Mouse (Mus musculus) frontal cortex, postnatal 10 days (tissue): Measurements from ENCODE around the gene Madcam1.

Source experiments
- DNase-seq, 2 experiments: peaks; one replicate each; pipeline ENCODE4 v3.0.0; 2022; ENCODE audit warnings: low spot score in 2 of 2, mixed read lengths in 1 of 2

Madcam1 gene

GRCm38 (mm10) chr10:79668076-79668475 is 3.7 kb downstream of the Madcam1 start:
- DNase-seq: no peak

- DNase-seq: peak; percentile 89 to 90
These were observed 4.6 kb downstream of the Madcam1 start, which contains the start of gene Tpgs1 for GRCm38 (mm10) chr10:79668771-79669575. Gene Tpgs1 (plus strand): TSS chr10:79669369.

GRCm38 (mm10) chr10:79669576-79670057 is 5.3 kb downstream of the Madcam1 start:
- peak; percentile 76 to 83 for DNase-seq

- peak in 1 of 2 experiments; percentile 38 for DNase-seq
These were observed 5.9 kb downstream of the Madcam1 start for GRCm38 (mm10) chr10:79670071-79670888.

GRCm38 (mm10) chr10:79671396-79672087 is 7.2 kb downstream of the Madcam1 start:
- no peak for DNase-seq

- no peak for DNase-seq
These were observed 7.7 kb downstream of the Madcam1 start for GRCm38 (mm10) chr10:79672088-79672455.

GRCm38 (mm10) chr10:79673054-79673453 is 8.7 kb downstream of the Madcam1 start:
- no peak for DNase-seq

- DNase-seq: no peak
These were observed 11.1 kb downstream of the Madcam1 start for GRCm38 (mm10) chr10:79675346-79676035.

- DNase-seq: peak in 1 of 2 experiments; percentile 54
These were observed 16.5 kb downstream of the Madcam1 start for GRCm38 (mm10) chr10:79680606-79681495.

- peak; percentile 99 to 100 for DNase-seq
These were observed 17.4 kb downstream of the Madcam1 start, which contains the start of gene Cdc34 for GRCm38 (mm10) chr10:79681591-79682245. Gene Cdc34 (plus strand): TSS chr10:79682195.

- DNase-seq: peak in 1 of 2 experiments; percentile 40
These were observed 18.2 kb downstream of the Madcam1 start for GRCm38 (mm10) chr10:79682551-79682915.

- peak in 1 of 2 experiments; percentile 60 for DNase-seq
These were observed 18.7 kb downstream of the Madcam1 start for GRCm38 (mm10) chr10:79682916-79683582.

- no peak for DNase-seq
These were observed 19.6 kb downstream of the Madcam1 start for GRCm38 (mm10) chr10:79683726-79684640.

GRCm38 (mm10) chr10:79684770-79685600 is 20.6 kb downstream of the Madcam1 start:
- no peak for DNase-seq

GRCm38 (mm10) chr10:79686219-79686618 is 21.9 kb downstream of the Madcam1 start:
- DNase-seq: no peak

GRCm38 (mm10) chr10:79686691-79687090 is 22.3 kb downstream of the Madcam1 start:
- DNase-seq: no peak

GRCm38 (mm10) chr10:79687513-79687912 is 23.2 kb downstream of the Madcam1 start:
- DNase-seq: no peak
